2 mouse cellular contexts compared by ENCODE assay signal in the genomic region with DNA sequence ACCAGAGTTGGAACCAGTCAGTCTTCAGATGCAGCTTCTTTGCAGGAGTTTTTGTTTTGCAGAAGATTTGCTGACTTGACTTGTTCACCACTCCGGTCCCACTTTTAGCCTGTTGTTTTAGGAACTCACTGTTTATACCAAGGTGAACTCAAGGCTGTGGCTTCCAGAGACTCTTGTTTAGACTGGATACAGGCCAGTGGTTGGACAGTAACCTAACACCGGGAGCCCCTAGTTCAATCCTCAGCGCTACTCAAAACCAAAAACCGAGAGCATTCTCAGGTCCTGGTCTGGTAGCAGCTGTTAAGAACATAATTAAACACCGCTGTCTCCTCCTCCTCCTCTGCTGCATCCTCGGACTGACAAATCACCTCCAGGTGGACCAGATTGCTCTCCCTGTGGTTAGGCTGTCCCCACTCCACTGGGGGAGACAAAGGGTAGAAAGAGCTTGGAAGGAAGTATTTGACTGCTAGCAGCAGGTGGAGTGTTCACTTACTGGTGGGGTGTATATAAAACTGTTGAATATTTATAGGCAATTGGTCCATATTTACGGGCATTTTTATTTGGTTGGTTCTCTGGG.
TF ChIP-seq lines count a peak whose summit lies in the region.

No protein-coding gene starts in this region.

TF ChIP-seq in MEL, 35 proteins besides CTCF, POLR2A, EP300 and RAD21:
- no peak for TF ChIP-seq NELFE (IDR thresholded peaks at IDR 0.05; ENCODE audit: low read depth, low read length)
- no peak for TF ChIP-seq TAL1 (IDR thresholded peaks at IDR 0.05; ENCODE audit: low read length)
- no peak for TF ChIP-seq MAFK (IDR thresholded peaks at IDR 0.05; ENCODE audit: borderline replicate concordance, low read depth, low read length)
- TF ChIP-seq GABPA (IDR thresholded peaks at IDR 0.05; ENCODE audit: low read depth, low read length) = no peak
- TF ChIP-seq MEF2A (IDR thresholded peaks at IDR 0.05; ENCODE audit: extremely low read depth, insufficient replicate concordance, low read depth, low read length, poor library complexity, severe bottlenecking) = no peak
- no peak for TF ChIP-seq TBP (IDR thresholded peaks at IDR 0.05; ENCODE audit: low read depth, low read length)
- no peak for TF ChIP-seq USF1 (IDR thresholded peaks at IDR 0.05; ENCODE audit: low read depth, low read length)
- no peak for TF ChIP-seq CHD1 (IDR thresholded peaks at IDR 0.05; ENCODE audit: low read depth, low read length)

TF ChIP-seq in myocyte, 11 proteins besides CTCF, POLR2A, EP300 and RAD21:
- no peak for TF ChIP-seq TCF3 (IDR thresholded peaks at IDR 0.05; ENCODE audit: insufficient read length, low read depth)
- peak in 2 of 3 experiments; percentile 74 to 78 for TF ChIP-seq MYOD1 (IDR thresholded peaks at IDR 0.05; ENCODE audit: control insufficient read depth in 1 of 3, insufficient read length in 2 of 3, low read depth in 2 of 3)
